ENCODE assay signal across 21 mouse cellular contexts in the genomic region with DNA sequence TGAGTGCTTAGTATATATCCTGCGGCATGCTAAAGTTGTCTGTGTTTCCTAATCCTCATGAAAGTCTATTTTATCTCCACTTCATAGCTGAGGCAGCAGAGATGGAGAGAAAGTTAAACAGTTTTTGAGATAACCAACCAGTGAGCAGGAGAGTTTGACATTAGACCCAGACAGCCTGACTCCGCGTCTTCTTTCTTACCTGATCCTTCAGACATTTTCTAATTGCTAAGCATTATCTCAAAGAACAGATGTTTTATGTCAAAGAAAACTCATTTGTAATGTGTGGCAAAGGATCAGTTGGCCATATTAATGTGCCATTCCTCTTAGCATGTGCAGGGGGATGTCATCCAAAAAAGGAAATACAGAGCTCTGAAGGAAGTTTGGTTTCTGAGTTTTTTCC.
DNase-seq lines count a peak whose midpoint lies in the region; ATAC-seq and TF ChIP-seq lines count a peak whose summit lies in the region.
"Had no signal": no experiment of that assay in that cellular context is flagged by ENCODE, and none has a peak within 500 bp of the region (broad histone marks: within the 10 kb centered on the region; RNA-seq: fewer than 3 reads in every experiment).

No protein-coding gene starts in this region.

- no peaks in the 10 kb centered on the region for H3K27me3 ChIP-seq in stomach, embryonic 14.5 days (ENCODE audit: control insufficient read depth, insufficient read depth, low read length)
- H3K27me3 ChIP-seq in stomach, postnatal 0 days (ENCODE audit: control insufficient read depth, insufficient read depth, low read length), result no peaks in the 10 kb centered on the region
- no peaks in the 10 kb centered on the region for H3K27me3 ChIP-seq in liver, embryonic 14.5 days (ENCODE audit: control insufficient read depth, insufficient read depth, low read length)
- H3K27me3 ChIP-seq: CH12.LX; embryonic facial prominence, embryonic 13.5 days; forebrain, embryonic 15.5 days; hindbrain, embryonic 12.5 days had no signal

- WGBS in stomach, embryonic 14.5 days, result 22% methylated on average over 3 of the region's 3 CpGs
- 37% methylated on average over 3 of the region's 3 CpGs for WGBS in stomach, postnatal 0 days
- 28% methylated on average over 3 of the region's 3 CpGs for WGBS in liver, embryonic 14.5 days (ENCODE audit: insufficient replicate concordance)

- no peak overlapping the region for H3K4me3 ChIP-seq in stomach, embryonic 14.5 days (ENCODE audit: low read depth, low read length)
- H3K4me3 ChIP-seq in stomach, postnatal 0 days (ENCODE audit: low read depth, low read length), result no peak overlapping the region
- no peak overlapping the region for H3K4me3 ChIP-seq in liver, embryonic 14.5 days (ENCODE audit: insufficient read depth in 1 of 2, low read depth in 2 of 2, low read length in 2 of 2)
- H3K4me3 ChIP-seq: embryonic facial prominence, embryonic 13.5 days; forebrain, embryonic 10.5 days; forebrain, embryonic 15.5 days; hindbrain, embryonic 12.5 days had no signal

- no peak overlapping the region for H3K27ac ChIP-seq in stomach, embryonic 14.5 days (ENCODE audit: low read length)
- no peak overlapping the region for H3K27ac ChIP-seq in stomach, postnatal 0 days (replicated peaks)
- H3K27ac ChIP-seq in liver, embryonic 14.5 days, result peak overlapping the region; percentile 37; the same call in 1 of the 2 replicates
- H3K27ac ChIP-seq: embryonic facial prominence, embryonic 13.5 days; forebrain, embryonic 10.5 days; forebrain, embryonic 15.5 days; hindbrain, embryonic 12.5 days had no signal

- ATAC-seq in stomach, embryonic 14.5 days (ENCODE audit: insufficient number of reproducible peaks, insufficient read depth, low FRiP score, low read depth), result 0 out of 2 replicates have a peak, but pooled peaks have one; percentile 53
- ATAC-seq in stomach, postnatal 0 days (ENCODE audit: low FRiP score, low TSS enrichment), result no peak
- no peak for ATAC-seq in liver, embryonic 14.5 days (ENCODE audit: insufficient read depth)
- ATAC-seq in megakaryocyte progenitor cell, adult 5-6 weeks (replicated peaks; ENCODE audit: poor library complexity), result peak; percentile 29
- no peak for ATAC-seq in megakaryocyte, adult 5-6 weeks (ENCODE audit: poor library complexity, severe bottlenecking)
- ATAC-seq: forebrain, embryonic 15.5 days; hindbrain, embryonic 16.5 days had no signal

- peaks cover 3% of the 10 kb centered on the region; the same call in 1 of the 2 replicates for H3K4me1 ChIP-seq in stomach, embryonic 14.5 days (ENCODE audit: control insufficient read depth, insufficient read depth, low read length)
- no peaks in the 10 kb centered on the region for H3K4me1 ChIP-seq in stomach, postnatal 0 days (replicated peaks; ENCODE audit: control insufficient read depth, insufficient read depth)
- H3K4me1 ChIP-seq in liver, embryonic 14.5 days (replicated peaks; ENCODE audit: control insufficient read depth in 2 of 2, insufficient read depth in 2 of 2, low read length in 1 of 2), result peaks cover 37 to 41% of the 10 kb centered on the region in 2 experiments
- H3K4me1 ChIP-seq: embryonic facial prominence, embryonic 13.5 days; forebrain, embryonic 10.5 days; forebrain, embryonic 15.5 days; hindbrain, embryonic 12.5 days had no signal

- H3K9me3 ChIP-seq in stomach, embryonic 14.5 days (ENCODE audit: control insufficient read depth, low read depth, low read length), result no peaks in the 10 kb centered on the region
- H3K9me3 ChIP-seq in stomach, postnatal 0 days (ENCODE audit: control insufficient read depth, low read length), result no peaks in the 10 kb centered on the region
- no peaks in the 10 kb centered on the region for H3K9me3 ChIP-seq in liver, embryonic 14.5 days (ENCODE audit: control insufficient read depth, low read length)
- H3K9me3 ChIP-seq: embryonic facial prominence, embryonic 13.5 days; forebrain, embryonic 10.5 days; forebrain, embryonic 15.5 days; hindbrain, embryonic 12.5 days had no signal

- TF ChIP-seq CTCF in stomach, postnatal 0 days (IDR thresholded peaks at IDR 0.05; ENCODE audit: low read depth), result no peak
- TF ChIP-seq CTCF in liver, embryonic 14.5 days (IDR thresholded peaks at IDR 0.05; ENCODE audit: low read depth), result no peak

- H3K9ac ChIP-seq in stomach, embryonic 14.5 days (replicated peaks; ENCODE audit: low read depth, low read length), result no peak overlapping the region
- no peak overlapping the region for H3K9ac ChIP-seq in stomach, postnatal 0 days (ENCODE audit: low read length)
- H3K9ac ChIP-seq in liver, embryonic 14.5 days (replicated peaks), result no peak overlapping the region
- H3K9ac ChIP-seq: embryonic facial prominence, embryonic 13.5 days; forebrain, embryonic 15.5 days; hindbrain, embryonic 12.5 days had no signal

- no peaks in the 10 kb centered on the region for H3K36me3 ChIP-seq in stomach, embryonic 14.5 days (ENCODE audit: control insufficient read depth, insufficient read depth, low read length)
- no peaks in the 10 kb centered on the region for H3K36me3 ChIP-seq in stomach, postnatal 0 days (ENCODE audit: control insufficient read depth, insufficient read depth, low read length)
- no peaks in the 10 kb centered on the region for H3K36me3 ChIP-seq in liver, embryonic 14.5 days (replicated peaks; ENCODE audit: control insufficient read depth, insufficient read depth, low read depth)
- H3K36me3 ChIP-seq: embryonic facial prominence, embryonic 13.5 days; forebrain, embryonic 10.5 days; forebrain, embryonic 15.5 days; hindbrain, embryonic 12.5 days had no signal

- TF ChIP-seq EP300 in stomach, postnatal 0 days (optimal IDR thresholded peaks at IDR 0.05), result no peak
- no peak for TF ChIP-seq EP300 in liver, embryonic 14.5 days (IDR thresholded peaks at IDR 0.05; ENCODE audit: low read depth)

- H3K4me2 ChIP-seq in stomach, embryonic 14.5 days (replicated peaks; ENCODE audit: low read depth, low read length), result no peak overlapping the region
- no peak overlapping the region for H3K4me2 ChIP-seq in stomach, postnatal 0 days (replicated peaks; ENCODE audit: low read depth)
- H3K4me2 ChIP-seq in liver, embryonic 14.5 days (ENCODE audit: low read depth), result no peak overlapping the region
- H3K4me2 ChIP-seq: embryonic facial prominence, embryonic 13.5 days; forebrain, embryonic 15.5 days; hindbrain, embryonic 12.5 days had no signal

- no peak for DNase-seq in stomach, postnatal 0 days (ENCODE audit: low spot score)
- no peak for DNase-seq in liver, embryonic 14.5 days (ENCODE audit: low read depth in 3 of 3, low spot score in 3 of 3)
- DNase-seq in thymus, adult 18-20 months, result no peak
- DNase-seq in kidney, postnatal 36 days, result no peak
- DNase-seq: adrenal gland, postnatal 10 days; cerebellum, adult 11 months; cerebellum, adult 8-10 months; cerebellum, postnatal 14 days; gastrocnemius, postnatal 36 days; heart, adult 11 months; heart, postnatal 10 days; heart, postnatal 4 days had no signal

Comparison
In these comparisons a context has a peak if more than half of its experiments do, and no peak if none do; other contexts are left out.
1. ATAC-seq: peak in stomach, embryonic 14.5 days (single experiment) and megakaryocyte progenitor cell, adult 5-6 weeks (single experiment); none in stomach, postnatal 0 days (single experiment), liver, embryonic 14.5 days (single experiment) and megakaryocyte, adult 5-6 weeks (single experiment).